Mouse (Mus musculus) lung, adult 2 months (tissue): ENCODE results near the gene Aldh3b1. TPM values are rescaled to one million over a fixed set of nuclear protein-coding genes. Genes with fewer than 3 reads are reported as not detected.

Experiments used
- DNase-seq: peaks from one replicate; pipeline ENCODE4 v3.0.0; 2022
- H3K4me1 ChIP-seq: fragments of 200-500 bp; 2 replicates; pipeline ENCODE4 v1.6.1; 2011; ENCODE audit warnings: low read length; ENCODE audit not compliant: control insufficient read depth, insufficient read depth
- H3K4me3 ChIP-seq: fragments of 200-500 bp; replicated peaks from 2 replicates; pipeline ENCODE3; 2011; ENCODE audit warnings: low read depth, mild to moderate bottlenecking, control low read depth, low read length; ENCODE audit errors: extremely low read depth
- CTCF ChIP-seq: fragments of 200-500 bp; IDR thresholded peaks from 2 replicates; pipeline ENCODE4 v1.5.1; 2011; ENCODE audit warnings: mild to moderate bottlenecking, low read length, control low read depth; ENCODE audit not compliant: insufficient read depth
- POLR2A ChIP-seq: fragments of 200-500 bp; IDR thresholded peaks from 2 replicates; pipeline ENCODE4 v1.6.1; 2011; ENCODE audit warnings: low read depth, mild to moderate bottlenecking, control low read depth, low read length, borderline replicate concordance; ENCODE audit errors: extremely low read depth
- WGBS: fragments of 180-500 bp; shearing (Covaris S2); methylation state at CpG from one replicate; pipeline ENCODE4 v1.1.7; 2018; 5-methylcytosine and 5-hydroxymethylcytosine counted together
- polyA plus RNA-seq: library from polyadenylated mRNA; depleted of rRNA; stranded (reverse); fragments of >200 nt; gene quantifications from 2 replicates; pipeline ENCODE4 v1.2.3, GENCODE M21; 2012

Gene Aldh3b1
- polyA plus RNA-seq, 1 experiment, result 85.0 TPM

GRCm38 (mm10) chr19:3928779-3929178, 829 bp downstream of the Aldh3b1 start:
- peaks cover 30% of the 10 kb centered on the region for H3K4me1 ChIP-seq
- 48% methylated on average over 4 of the region's 4 CpGs for WGBS
- TF ChIP-seq CTCF (no peak), POLR2A (no peak)
- H3K4me3 ChIP-seq, result no peak overlapping the region
- DNase-seq, result no peak

DNA sequence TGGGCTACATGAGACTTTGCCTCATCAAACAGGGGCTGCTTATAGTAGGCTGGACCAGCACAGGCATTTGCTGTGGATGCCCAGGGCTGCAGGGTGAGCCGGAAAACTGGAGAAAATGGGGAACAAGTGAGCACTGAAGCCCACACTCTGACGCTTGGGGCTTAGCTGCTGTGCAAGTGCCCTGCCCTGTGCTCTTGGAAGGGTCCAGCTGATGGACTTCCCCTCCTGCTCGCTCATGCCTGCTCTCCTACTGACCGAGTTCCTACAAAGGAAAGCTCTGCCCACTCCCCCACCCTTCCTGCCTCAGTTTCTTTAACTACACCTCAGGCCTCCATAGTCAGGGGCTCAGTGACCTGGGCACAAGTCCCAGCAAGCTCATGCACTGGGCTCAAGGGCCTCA, 1.6 kb downstream of the Aldh3b1 start:
- Histone ChIP-seq H3K4me3 (no peak overlapping the region), H3K4me1 (peaks cover 38% of the 10 kb centered on the region)
- DNase-seq, result no peak
- no peak for TF ChIP-seq CTCF
- TF ChIP-seq POLR2A, result no peak
- WGBS, result 84% methylated on average over 4 of the region's 4 CpGs

- H3K4me1 ChIP-seq, result peaks cover 38% of the 10 kb centered on the region
- DNase-seq, result no peak
- no peak for TF ChIP-seq CTCF
- TF ChIP-seq POLR2A, result no peak
Observed at GRCm38 (mm10) chr19:3926685-3927084, 2.9 kb downstream of the Aldh3b1 start.

GRCm38 (mm10) chr19:3926279-3926678, 3.3 kb downstream of the Aldh3b1 start:
- peak; percentile 70 for DNase-seq
- H3K4me1 ChIP-seq, result peaks cover 38% of the 10 kb centered on the region
- H3K4me3 ChIP-seq, result no peak overlapping the region
- 36% methylated on average over 3 of the region's 3 CpGs for WGBS
- peak; percentile 22; the same call in 1 of the 2 replicates for TF ChIP-seq CTCF
- peak; percentile 29; the same call in 1 of the 2 replicates for TF ChIP-seq POLR2A

More at GRCm38 (mm10) chr19:3926685-3927084, 2.9 kb downstream of the Aldh3b1 start:
- no peak overlapping the region for H3K4me3 ChIP-seq
- WGBS, result 74% methylated on average over 6 of the region's 6 CpGs

- WGBS, result 77% methylated on average over 6 of the region's 6 CpGs
- H3K4me3 ChIP-seq, result no peak overlapping the region
- TF ChIP-seq POLR2A (no peak), CTCF (no peak)
- no peak for DNase-seq
- peaks cover 38% of the 10 kb centered on the region for H3K4me1 ChIP-seq
Observed at GRCm38 (mm10) chr19:3925859-3926258, 3.7 kb downstream of the Aldh3b1 start.

GRCm38 (mm10) chr19:3924868-3925267, 4.7 kb downstream of the Aldh3b1 start:
- no peak overlapping the region for H3K4me3 ChIP-seq
- TF ChIP-seq CTCF (no peak), POLR2A (no peak)
- WGBS, result 93% methylated on average over 7 of the region's 7 CpGs

GRCm38 (mm10) chr19:3924190-3924589, 5.4 kb downstream of the Aldh3b1 start:
- Histone ChIP-seq H3K4me3 (no peak overlapping the region), H3K4me1 (peaks cover 26% of the 10 kb centered on the region)
- DNase-seq, result no peak
- no peak for TF ChIP-seq POLR2A
- no peak for TF ChIP-seq CTCF
- WGBS, result 67% methylated on average over 8 of the region's 8 CpGs

More at GRCm38 (mm10) chr19:3924868-3925267, 4.7 kb downstream of the Aldh3b1 start:
- no peak for DNase-seq
- peaks cover 32% of the 10 kb centered on the region for H3K4me1 ChIP-seq

GRCm38 (mm10) chr19:3923586-3923985, 6.0 kb downstream of the Aldh3b1 start:
- Histone ChIP-seq H3K4me3 (no peak overlapping the region), H3K4me1 (peaks cover 22% of the 10 kb centered on the region)
- 27% methylated on average over 13 of the region's 13 CpGs for WGBS
- TF ChIP-seq POLR2A, result no peak
- no peak for TF ChIP-seq CTCF
- no peak for DNase-seq

DNA sequence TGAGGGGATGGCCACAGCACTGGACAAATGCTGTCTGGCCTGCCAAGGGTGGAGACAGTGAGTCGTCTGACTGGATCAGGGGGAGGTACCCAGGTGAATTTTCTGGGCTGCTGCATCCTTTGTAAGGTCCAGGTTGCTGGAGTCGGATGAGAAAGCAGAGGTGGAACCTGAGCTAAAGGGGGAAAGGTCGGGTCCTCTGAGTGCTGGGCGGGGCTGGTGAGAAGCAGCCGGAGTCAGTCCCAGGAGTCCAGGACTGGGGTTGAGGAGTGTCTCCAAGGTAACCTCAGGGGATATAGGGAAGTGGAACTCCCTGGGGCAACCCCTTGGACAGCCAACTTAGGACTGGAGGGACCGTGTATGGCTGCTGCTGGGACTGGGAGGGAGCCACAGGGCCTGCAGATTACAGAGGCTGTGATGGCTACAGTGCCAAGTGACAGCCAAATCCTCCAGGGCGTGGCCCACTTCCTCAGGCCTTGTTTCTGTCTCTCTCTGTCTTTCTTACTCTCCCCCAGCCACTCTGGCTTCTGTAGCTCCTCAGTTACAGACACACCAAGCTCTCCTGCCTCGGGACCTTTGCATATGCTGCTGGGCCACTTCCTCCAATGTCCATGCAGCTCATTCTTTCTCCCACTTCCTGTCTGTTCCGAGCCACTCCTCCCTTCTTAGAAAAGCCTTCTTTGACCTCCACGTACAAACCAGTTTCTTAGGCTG, 6.8 kb downstream of the Aldh3b1 start:
- DNase-seq, result no peak
- Histone ChIP-seq H3K4me1 (peaks cover 22% of the 10 kb centered on the region), H3K4me3 (no peak overlapping the region)
- 40% methylated on average over 10 of the region's 10 CpGs for WGBS
- no peak for TF ChIP-seq CTCF
- no peak for TF ChIP-seq POLR2A

- Histone ChIP-seq H3K4me1 (peaks cover 15% of the 10 kb centered on the region), H3K4me3 (no peak overlapping the region)
- TF ChIP-seq POLR2A (no peak), CTCF (no peak)
- no peak for DNase-seq
Observed at GRCm38 (mm10) chr19:3919928-3920327, 9.7 kb downstream of the Aldh3b1 start.

DNA sequence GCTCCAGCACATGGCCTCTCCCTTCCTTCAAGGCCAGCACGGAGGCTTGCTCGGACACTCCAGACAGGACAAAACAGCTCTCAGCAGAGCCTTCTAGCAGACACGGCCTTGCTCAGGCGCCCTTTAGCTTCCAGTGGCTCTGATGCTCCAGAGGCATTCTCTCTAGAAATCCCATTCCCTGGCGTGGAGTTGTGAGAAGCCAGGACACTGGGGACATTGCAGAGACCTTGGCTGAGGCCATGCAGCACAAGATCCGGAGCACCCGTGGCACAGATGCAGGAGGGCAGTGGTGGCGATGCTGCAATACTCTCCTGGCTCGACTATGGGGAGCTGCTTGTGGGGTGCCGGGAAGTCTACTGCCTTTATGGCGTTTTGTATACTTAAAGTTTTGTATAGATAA, 12.9 kb downstream of the Aldh3b1 start:
- H3K4me1 ChIP-seq, result peaks cover 8% of the 10 kb centered on the region; the same call in 1 of the 2 replicates
- WGBS, result 68% methylated on average over 11 of the region's 11 CpGs
- DNase-seq, result no peak
- no peak overlapping the region for H3K4me3 ChIP-seq
- TF ChIP-seq POLR2A (no peak), CTCF (no peak)
